Mouse (Mus musculus): ENCODE results near the gene Lgals4.
A peak's percentile ranks its signal among the peaks of the same experiment; 100 is the strongest.

- TF ChIP-seq POLR2A (IDR thresholded peaks at IDR 0.05; ENCODE audit: control insufficient read depth in 1 of 2, insufficient read depth in 1 of 2, low read depth in 1 of 2, low read length in 2 of 2, poor library complexity in 1 of 2), result peak; percentile 45 to 77; a peak in 2 of 4 replicates
- TF ChIP-seq CTCF (IDR thresholded peaks at IDR 0.05 in 2 of 3, conservative IDR thresholded peaks at IDR 0.05 in 1 of 3; ENCODE audit: control insufficient read depth in 1 of 3, insufficient read depth in 1 of 3, low read depth in 2 of 3, low read length in 3 of 3, poor library complexity in 1 of 3, severe bottlenecking in 1 of 3), result no peak
- no peak for TF ChIP-seq E2F4 (IDR thresholded peaks at IDR 0.05; ENCODE audit: borderline replicate concordance, low read depth, low read length)
- TF ChIP-seq MAFK (IDR thresholded peaks at IDR 0.05; ENCODE audit: borderline replicate concordance, low read depth, low read length), result no peak
- peak; percentile 86 for TF ChIP-seq SIN3A (IDR thresholded peaks at IDR 0.05; ENCODE audit: low read length)
- no peak; a peak in 1 of 4 replicates for TF ChIP-seq EP300 (IDR thresholded peaks at IDR 0.05; ENCODE audit: low read depth in 1 of 2, low read length in 2 of 2)
- peak; percentile 99 for TF ChIP-seq ZNF384 (IDR thresholded peaks at IDR 0.05; ENCODE audit: low read depth, low read length)
- peak; percentile 65; the same call in 1 of the 2 replicates for TF ChIP-seq MXI1 (IDR thresholded peaks at IDR 0.05; ENCODE audit: low read depth, low read length)
- no peak for TF ChIP-seq USF1 (IDR thresholded peaks at IDR 0.05; ENCODE audit: low read depth, low read length)
- no peak for TF ChIP-seq CHD2 (IDR thresholded peaks at IDR 0.05; ENCODE audit: low read length)
- TF ChIP-seq GATA1 (IDR thresholded peaks at IDR 0.05; ENCODE audit: low read depth, low read length), result no peak
Observed at GRCm38 (mm10) chr7:28824941-28825685, 8.5 kb upstream of the Lgals4 start, which contains the start of gene Ech1.
